Mouse (Mus musculus): ENCODE measurements around the gene Ube4b.

The Ube4b gene

GRCm38 (mm10) chr4:149283018-149283417, 143.5 kb downstream of the Ube4b start:
- in situ Hi-C loops (cut with MboI; ENCODE audit: unreplicated experiment in 2 of 2): no loop called here

DNA sequence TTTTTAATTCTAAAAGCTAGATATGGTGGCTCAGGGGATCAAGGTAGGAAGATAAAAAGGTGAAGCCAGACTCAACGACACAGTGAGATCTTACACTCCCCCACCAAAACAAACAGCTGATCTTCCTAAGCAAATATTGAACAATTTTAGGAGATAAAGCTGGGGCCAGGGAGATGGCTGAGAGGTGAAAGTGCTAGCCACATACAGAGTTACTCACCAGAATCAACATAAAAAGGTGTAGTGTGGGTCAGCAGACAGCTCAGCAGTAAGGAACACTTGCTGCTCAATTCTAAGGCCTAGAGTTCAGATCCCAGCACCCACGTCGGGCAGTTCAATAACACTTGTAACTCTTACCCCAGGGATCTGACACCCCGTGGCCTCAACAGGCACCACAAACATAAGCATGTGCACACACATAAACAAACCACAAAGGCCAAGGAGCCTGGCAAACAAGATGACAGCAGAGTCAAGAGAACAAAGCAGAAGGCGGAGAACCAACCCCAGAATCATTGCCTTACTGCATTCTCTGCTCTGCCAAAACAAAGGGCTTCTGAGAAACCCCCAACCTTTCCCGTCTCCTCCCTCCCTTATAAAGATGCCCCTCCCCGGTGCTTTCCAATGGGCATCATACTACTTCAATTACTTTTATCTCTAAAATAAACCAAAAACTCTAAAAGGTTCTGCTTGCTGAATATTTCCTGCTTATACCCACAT, 144.4 kb downstream of the Ube4b start:
- in situ Hi-C loops (cut with MboI; ENCODE audit: unreplicated experiment in 2 of 2): no loop called here

Measured in v-Abl transformed pro-B cells (cell line).